Mouse (Mus musculus): ENCODE measurements around the gene Nes.

Nes gene

GRCm38 (mm10) chr3:87984094-87984493 lies 13.2 kb downstream of the Nes start:
- DNase-seq, result no peak

GRCm38 (mm10) chr3:87985505-87986320 lies 14.8 kb downstream of the Nes start:
- no peak for DNase-seq

DNA sequence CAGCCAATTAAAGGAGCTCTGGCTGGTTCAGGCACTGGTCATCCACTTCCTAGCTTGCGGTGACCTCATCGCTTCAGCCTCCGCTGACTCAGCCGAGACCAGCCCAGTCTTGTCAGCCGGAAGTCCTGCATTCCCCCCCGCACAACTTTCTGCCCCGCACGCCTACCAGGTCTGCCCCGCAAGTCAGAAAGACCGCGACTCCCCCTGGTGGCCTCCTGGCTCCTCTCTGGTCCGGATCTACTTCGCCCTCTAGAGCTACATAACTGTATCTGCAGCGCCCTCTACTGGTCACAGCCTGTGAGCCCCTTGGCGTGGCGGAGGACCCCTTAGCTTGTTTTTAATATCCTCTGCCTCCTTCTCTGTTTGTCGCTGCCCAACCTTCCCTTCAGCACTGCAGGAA lies 16.0 kb downstream of the Nes start:
- DNase-seq, result peak; percentile 83

DNA sequence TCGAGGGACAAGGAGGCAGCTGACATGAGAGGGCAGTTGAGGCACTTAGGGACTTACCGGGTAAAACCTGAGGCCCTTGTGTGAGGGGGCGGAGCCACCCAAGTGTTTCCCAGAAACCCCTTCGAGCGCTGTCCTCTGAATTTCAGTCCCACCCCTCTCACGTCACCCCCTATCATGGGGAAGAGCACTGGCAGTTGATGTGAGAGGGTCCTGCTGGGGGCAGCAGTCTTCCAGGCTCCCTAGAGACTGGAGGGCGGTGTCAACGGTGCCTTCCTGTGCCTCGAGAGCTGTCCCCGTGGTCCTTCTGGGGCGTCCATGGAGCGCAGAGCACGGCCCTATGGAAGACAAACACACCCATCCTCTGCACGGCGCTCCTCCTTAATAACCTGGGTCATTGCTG lies 16.8 kb downstream of the Nes start:
- no peak for DNase-seq

DNA sequence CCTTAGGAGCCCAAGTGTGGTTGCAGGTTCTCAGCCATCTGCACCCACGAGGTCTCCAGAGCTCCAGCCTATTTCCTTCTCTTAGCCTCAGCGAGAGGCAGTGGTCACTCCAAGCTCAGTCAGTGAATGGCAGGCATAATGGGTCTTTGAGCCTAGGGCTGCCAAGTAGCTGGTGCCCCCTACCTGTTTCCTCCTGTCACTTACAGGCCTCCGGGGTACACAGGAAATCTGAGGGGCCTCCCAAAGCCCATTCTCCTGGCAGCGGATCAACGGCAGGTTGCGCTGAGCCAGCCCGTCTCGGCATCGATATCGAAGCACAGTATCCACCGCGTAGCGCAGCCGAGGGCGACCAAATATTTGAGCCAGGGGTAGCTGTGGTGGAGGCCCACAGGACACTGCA lies 17.2 kb downstream of the Nes start:
- no peak for DNase-seq

DNA sequence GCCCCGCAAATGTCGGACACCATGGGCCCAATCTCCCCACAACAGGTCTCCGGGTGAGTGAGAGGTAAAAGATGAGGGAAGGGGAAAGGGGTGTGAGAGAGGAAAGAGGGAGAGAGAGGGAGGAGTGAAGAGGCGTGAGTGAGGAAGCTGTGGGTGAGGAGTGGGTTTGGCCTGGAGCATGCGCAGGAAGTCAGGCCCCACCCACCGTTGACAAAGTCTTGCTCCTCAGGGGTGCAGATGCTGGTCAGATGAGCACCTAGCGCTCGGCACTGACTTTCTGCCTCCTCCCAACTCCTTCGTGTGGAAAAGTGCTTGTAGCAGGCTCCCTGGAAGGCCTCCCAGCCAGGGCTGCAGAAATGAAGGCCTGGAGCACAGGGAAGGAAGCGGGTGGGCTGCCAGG lies 19.1 kb downstream of the Nes start:
- DNase-seq, result no peak

DNA sequence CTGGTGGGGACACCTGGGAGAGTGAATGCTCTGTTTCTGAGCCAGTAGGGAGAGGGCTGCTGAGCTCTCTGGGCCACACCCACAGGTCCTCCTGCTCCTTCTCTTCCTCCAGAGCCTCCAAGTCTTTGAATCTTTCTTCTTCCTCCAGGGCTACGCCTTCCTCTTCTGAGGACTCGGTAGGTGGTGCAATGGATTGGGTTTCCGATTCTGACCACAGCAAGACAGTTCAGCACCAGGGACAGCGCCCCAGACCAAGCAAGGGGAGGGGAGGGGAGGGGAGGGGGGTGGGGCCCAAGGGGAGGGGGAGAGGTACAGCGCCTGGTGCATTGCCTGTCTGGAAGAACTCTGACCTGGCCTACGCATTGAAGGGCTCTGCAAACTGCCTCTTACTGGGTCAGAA lies 22.6 kb downstream of the Nes start:
- DNase-seq, result no peak

DNA sequence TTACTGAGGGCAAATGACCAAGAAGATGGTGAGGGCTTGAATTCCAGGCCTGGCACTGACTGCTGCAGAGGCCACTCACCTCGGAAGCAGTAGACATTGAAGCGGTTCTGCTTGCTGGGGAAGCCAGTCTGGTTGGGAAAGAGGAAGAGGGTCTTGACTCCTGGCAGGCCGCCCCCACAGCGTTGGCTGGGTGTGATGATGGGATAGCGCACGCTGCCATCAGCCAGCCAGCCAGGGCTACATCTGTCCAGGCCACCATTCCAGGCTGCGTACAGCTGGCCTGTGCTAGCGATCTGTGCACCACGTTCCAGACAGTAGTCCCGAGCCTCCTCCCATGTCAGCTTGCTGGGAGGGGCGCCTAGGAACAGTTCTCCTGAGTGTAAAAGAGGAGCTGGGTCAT lies 24.5 kb downstream of the Nes start:
- no peak for DNase-seq

GRCm38 (mm10) chr3:87996401-87996800 lies 25.5 kb downstream of the Nes start:
- DNase-seq, result no peak

DNA sequence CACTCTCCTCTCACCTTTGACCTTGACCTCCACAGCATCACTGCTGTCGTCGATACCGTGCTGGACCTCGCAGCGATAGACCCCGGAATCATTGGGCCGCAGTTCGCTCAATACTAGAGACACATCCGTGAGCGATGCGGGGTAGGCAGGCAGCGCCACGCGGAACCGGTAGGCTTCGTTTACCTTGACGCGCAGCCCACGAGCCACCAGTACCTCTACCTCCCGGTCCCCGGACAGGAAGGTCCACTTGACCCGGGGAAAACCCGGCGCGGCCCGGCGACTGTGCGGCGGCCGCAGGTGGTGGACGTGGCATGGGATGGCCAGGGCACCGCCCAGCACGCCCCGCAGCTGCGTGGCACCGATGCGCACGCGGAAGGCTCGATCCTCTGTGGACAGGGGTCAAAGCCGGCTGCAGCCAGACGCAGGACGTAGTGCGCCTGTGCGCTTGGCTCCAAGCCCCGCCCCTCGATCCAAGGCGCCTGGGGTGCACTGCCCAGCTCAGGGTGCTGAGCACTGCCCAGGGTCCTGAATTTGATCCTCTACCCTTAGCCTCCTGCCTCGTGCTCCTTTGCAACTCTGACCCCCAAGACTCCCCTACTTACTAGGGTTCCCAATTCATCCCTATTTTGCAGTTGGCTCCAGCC lies 26.2 kb downstream of the Nes start:
- no peak for DNase-seq

DNA sequence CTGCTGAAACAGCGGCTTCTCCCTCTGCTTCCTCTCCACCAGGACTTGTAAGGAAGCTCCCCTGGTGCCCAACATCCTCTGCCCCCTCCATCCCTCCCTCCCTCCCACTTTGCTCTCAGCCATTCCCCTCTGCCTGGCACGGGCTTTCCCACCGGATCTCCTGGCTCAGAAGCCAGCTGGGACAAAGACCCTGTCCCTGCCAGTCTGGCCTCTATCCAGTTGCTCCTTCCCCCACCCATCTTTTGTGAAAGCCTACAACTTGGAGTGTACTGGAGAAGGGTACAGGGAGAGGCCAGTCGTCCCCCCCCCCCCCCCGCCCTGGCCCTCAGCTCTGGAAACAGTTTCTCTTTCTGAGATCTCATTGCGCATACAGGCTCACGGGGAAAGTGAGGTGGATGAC lies 27.9 kb downstream of the Nes start:
- no peak for DNase-seq

- DNase-seq, result no peak
Measured at GRCm38 (mm10) chr3:87999243-87999895, 28.5 kb downstream of the Nes start.

DNA sequence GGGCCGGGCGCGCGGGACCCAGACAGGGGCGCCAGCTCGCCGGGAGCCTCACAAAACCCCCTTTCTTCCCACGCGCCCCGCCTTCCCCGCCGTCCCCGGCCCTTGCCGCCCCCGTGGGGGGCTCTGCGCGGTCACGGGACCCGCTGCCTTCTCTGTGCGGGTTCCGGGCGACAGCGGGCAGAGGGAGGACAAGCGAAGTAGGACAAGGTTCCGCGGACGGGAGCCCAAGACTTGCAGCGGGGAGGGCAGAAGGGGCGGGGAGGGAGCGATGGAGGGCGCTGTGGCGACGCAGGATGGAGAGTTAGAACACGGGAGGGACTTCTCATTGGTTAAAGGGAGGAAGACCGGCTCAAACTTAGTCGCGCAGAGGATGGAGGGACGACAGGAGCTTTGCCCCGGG lies 29.3 kb downstream of the Nes start, which contains the start of gene Bcan:
Bcan (minus strand) TSS at position 50 of the 400 bp plus-strand sequence.
- DNase-seq, result peak; percentile 54

GRCm38 (mm10) chr3:88000816-88001595 lies 30.1 kb downstream of the Nes start:
- DNase-seq, result no peak

- DNase-seq, result no peak
Measured at GRCm38 (mm10) chr3:88002291-88002976, 31.6 kb downstream of the Nes start.

DNA sequence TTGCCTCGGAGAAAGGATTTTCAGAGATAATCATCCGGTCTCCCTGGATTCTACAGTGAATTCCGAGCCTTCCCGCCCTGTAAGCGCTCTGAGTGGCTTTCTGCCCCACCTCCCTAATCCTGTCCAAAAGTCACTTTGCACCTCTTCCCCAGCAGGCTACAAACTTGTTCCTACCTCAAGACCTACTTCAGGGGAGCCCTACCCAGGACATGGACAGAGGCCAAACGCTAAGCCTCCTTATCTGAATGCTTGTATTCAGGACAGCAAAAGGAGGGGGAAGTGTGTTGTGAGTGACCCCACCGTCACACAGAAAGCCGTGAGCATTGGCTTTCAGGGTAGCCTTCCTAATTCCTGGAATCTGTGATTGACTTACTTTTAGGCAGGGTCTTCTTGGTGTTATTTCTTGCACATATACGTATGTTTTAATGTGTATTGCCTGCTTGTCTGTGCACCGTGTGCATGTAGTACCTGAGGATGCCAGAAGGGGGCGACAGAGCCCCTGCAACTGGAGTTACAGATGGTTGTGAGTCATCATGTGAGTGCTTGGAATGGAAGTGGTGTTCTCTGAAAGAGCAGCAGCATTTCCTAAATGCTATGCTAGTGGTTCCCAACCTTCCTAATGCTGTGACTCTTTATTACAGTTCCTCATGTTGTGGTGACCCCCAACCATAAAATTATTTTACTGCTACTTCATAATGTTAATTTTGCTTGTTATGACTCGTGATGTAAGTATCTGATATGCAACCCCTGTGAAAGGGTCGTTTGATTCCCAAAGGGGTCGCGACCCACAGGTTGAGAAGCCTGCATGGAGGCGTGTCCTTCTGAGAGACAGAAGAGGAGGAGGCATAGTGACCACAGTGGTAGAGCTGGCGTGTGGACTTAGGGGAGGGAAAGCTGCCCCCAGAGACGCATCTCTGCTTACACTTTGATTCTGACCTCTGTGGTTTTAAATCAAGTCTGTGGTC lies 35.2 kb downstream of the Nes start:
- no peak for DNase-seq

DNA sequence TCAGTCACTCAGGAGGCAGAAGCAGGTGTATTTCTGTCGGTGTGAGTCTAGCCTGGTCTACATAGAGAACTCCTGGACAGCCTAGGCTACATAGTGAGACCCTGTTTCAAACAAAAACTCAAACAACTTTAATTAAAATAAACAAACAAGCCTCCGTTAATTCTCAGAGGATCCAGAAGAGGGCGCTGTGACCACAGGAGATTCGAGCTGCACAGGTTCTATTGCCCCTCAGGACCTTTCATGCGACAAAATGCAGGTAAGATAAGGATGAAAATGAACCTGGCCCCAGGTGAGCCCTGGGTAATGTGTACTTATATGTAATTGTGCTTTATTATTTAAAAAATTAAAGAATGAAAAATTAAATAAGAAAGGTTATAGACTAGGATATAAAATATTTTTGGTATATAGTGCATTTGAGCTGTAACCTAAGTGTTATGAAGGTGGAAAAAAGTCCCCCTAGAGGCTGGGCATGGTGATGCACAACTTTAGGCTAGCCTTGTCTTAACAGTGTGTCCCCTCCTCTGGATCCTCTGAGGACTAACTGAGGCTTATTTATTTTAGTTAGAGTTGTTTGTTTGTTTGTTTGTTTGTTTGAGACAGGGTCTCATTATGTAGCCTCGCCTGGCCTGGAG lies 39.9 kb downstream of the Nes start:
- no peak for DNase-seq

- peak; percentile 95 for DNase-seq
Measured at GRCm38 (mm10) chr3:88022322-88023191, 51.7 kb downstream of the Nes start.

- no peak for DNase-seq
Measured at GRCm38 (mm10) chr3:88023192-88024074, 52.6 kb downstream of the Nes start.
